ENCODE assay signal across 10 mouse cellular contexts in the genomic region with DNA sequence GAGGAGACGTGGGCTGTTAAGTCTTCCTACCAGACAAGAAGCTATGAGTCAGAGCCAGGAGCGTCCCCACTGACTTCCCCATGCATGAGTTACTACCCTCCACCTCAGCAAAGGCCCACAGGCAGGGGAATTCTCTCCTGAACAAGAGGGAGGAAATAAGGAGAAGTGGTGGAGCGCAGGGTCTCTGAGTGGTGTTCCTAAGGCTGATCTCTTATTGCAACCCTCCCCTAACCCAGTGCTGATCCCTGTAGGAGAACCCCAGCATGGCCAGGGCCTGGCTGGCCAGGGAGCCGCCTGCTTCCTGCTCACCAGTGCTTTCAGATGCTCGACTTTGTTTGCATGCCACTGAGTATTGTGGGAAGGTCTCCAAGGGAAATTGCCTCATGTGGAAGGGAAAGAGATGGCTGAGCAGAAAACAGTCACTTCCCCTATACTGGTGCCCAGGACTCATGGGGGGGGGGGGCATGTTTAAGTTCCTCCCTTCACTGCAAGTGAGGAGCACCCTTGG.
A peak's percentile ranks its signal among the peaks of the same experiment; 100 is the strongest.
DNase-seq lines count a peak whose midpoint lies in the region; ATAC-seq and TF ChIP-seq lines count a peak whose summit lies in the region.
"Had no signal": no experiment of that assay in that cellular context is flagged by ENCODE, and none has a peak within 500 bp of the region (broad histone marks: within the 10 kb centered on the region; RNA-seq: fewer than 3 reads in every experiment).

No protein-coding gene starts in this region.

- WGBS in kidney, embryonic 14.5 days, result 63% methylated on average over 5 of the region's 5 CpGs
- WGBS in kidney, postnatal 0 days, result 48% methylated on average over 5 of the region's 5 CpGs
- WGBS in macrophage (ENCODE audit: missing documents), result 3% methylated on average over 5 of the region's 5 CpGs
- WGBS in thymus, adult 2 months, result 64% methylated on average over 5 of the region's 5 CpGs

- H3K27me3 ChIP-seq in kidney, embryonic 14.5 days (ENCODE audit: control insufficient read depth, insufficient read depth, low read length), result no peaks in the 10 kb centered on the region
- H3K27me3 ChIP-seq in kidney, postnatal 0 days (ENCODE audit: insufficient read depth, low read length), result no peaks in the 10 kb centered on the region
- H3K27me3 ChIP-seq in thymus, adult 2 months (ENCODE audit: control insufficient read depth, insufficient read depth, low read length), result no peaks in the 10 kb centered on the region

- no peak for ATAC-seq in kidney, embryonic 14.5 days (ENCODE audit: low FRiP score, low TSS enrichment)
- peak; percentile 91 for ATAC-seq in granulocyte monocyte progenitor cell, adult 5-6 weeks (replicated peaks; ENCODE audit: poor library complexity, severe bottlenecking)
- no peak; the same call in 1 of the 2 replicates for ATAC-seq in kidney, postnatal 0 days (replicated peaks; ENCODE audit: low FRiP score, low read depth)
- ATAC-seq in erythroblast, adult 5-6 weeks (replicated peaks; ENCODE audit: low FRiP score, poor library complexity, severe bottlenecking), result no peak
- no peak for ATAC-seq in megakaryocyte-erythroid progenitor cell, adult 5-6 weeks (replicated peaks; ENCODE audit: low FRiP score, low TSS enrichment, poor library complexity, severe bottlenecking)

- 0 out of 2 replicates have a peak, but pooled peaks cover 3% of the 10 kb centered on the region for H3K9me3 ChIP-seq in kidney, embryonic 14.5 days (ENCODE audit: control insufficient read depth, low read length)
- no peaks in the 10 kb centered on the region for H3K9me3 ChIP-seq in kidney, postnatal 0 days (replicated peaks; ENCODE audit: low read length)

- no peaks in the 10 kb centered on the region for H3K36me3 ChIP-seq in kidney, embryonic 14.5 days (ENCODE audit: control insufficient read depth, insufficient read depth, low read length)
- H3K36me3 ChIP-seq in kidney, postnatal 0 days (ENCODE audit: insufficient read depth, low read length), result no peaks in the 10 kb centered on the region
- no peaks in the 10 kb centered on the region for H3K36me3 ChIP-seq in macrophage (ENCODE audit: inconsistent target)
- no peaks in the 10 kb centered on the region for H3K36me3 ChIP-seq in thymus, adult 2 months (ENCODE audit: control insufficient read depth, insufficient read depth, low read length)

- no peak overlapping the region for H3K27ac ChIP-seq in kidney, embryonic 14.5 days (ENCODE audit: low read depth, low read length)
- H3K27ac ChIP-seq in kidney, postnatal 0 days, result peak overlapping the region; percentile 60; the same call in 1 of the 2 replicates
- peak overlapping the region; percentile 94 for H3K27ac ChIP-seq in macrophage
- H3K27ac ChIP-seq in thymus, adult 2 months (ENCODE audit: control insufficient read depth, insufficient read depth, low read length), result no peak overlapping the region; the same call in 1 of the 2 replicates
- H3K27ac ChIP-seq: liver, embryonic 14.5 days had no signal

- H3K79me2 ChIP-seq in macrophage (ENCODE audit: inconsistent target), result no peaks in the 10 kb centered on the region

- no peaks in the 10 kb centered on the region for H3K4me1 ChIP-seq in kidney, embryonic 14.5 days (ENCODE audit: control insufficient read depth, insufficient read depth, low read length)
- peaks cover 5% of the 10 kb centered on the region; the same call in 1 of the 2 replicates for H3K4me1 ChIP-seq in kidney, postnatal 0 days (replicated peaks; ENCODE audit: insufficient read depth, low read length)
- H3K4me1 ChIP-seq in thymus, adult 2 months (replicated peaks; ENCODE audit: control insufficient read depth, insufficient read depth, low read length), result peaks cover 6% of the 10 kb centered on the region

- H3K4me3 ChIP-seq in kidney, embryonic 14.5 days (ENCODE audit: low read length), result no peak overlapping the region
- no peak overlapping the region for H3K4me3 ChIP-seq in kidney, postnatal 0 days (replicated peaks; ENCODE audit: low read depth, low read length)
- H3K4me3 ChIP-seq in macrophage (ENCODE audit: inconsistent target), result no peak overlapping the region
- H3K4me3 ChIP-seq in thymus, adult 2 months (ENCODE audit: control insufficient read depth, insufficient read depth, low read length), result no peak overlapping the region

- TF ChIP-seq POLR2A in thymus, adult 2 months (IDR thresholded peaks at IDR 0.05; ENCODE audit: control insufficient read depth, extremely low read depth, insufficient read depth, low read length, poor library complexity), result no peak

- DNase-seq in kidney, adult 8-10 months, result peak; percentile 32 to 33
- peak; percentile 51 for DNase-seq in kidney, postnatal 0 days (ENCODE audit: low spot score)
- DNase-seq in thymus, adult 2 months, result no peak
- DNase-seq: cerebellum, adult 11-12 months had no signal

- TF ChIP-seq CTCF in kidney, postnatal 0 days (IDR thresholded peaks at IDR 0.05; ENCODE audit: low read depth), result no peak
- no peak for TF ChIP-seq CTCF in thymus, adult 2 months (IDR thresholded peaks at IDR 0.05; ENCODE audit: borderline replicate concordance, control insufficient read depth, extremely low read depth, insufficient read depth, low read length, poor library complexity)

- no peak overlapping the region for H3K4me2 ChIP-seq in kidney, embryonic 14.5 days (replicated peaks; ENCODE audit: low read depth, low read length)
- H3K4me2 ChIP-seq in kidney, postnatal 0 days (ENCODE audit: low read length), result no peak overlapping the region

- no peak overlapping the region for H3K9ac ChIP-seq in kidney, embryonic 14.5 days (ENCODE audit: low read depth, low read length)
- H3K9ac ChIP-seq in kidney, postnatal 0 days (ENCODE audit: low read depth, low read length), result no peak overlapping the region
- H3K9ac ChIP-seq: liver, embryonic 14.5 days had no signal

Comparison
In these comparisons a context has a peak if more than half of its experiments do, and no peak if none do; other contexts are left out.
1. H3K27ac ChIP-seq: peak in kidney, postnatal 0 days (single experiment) and macrophage (single experiment); none in kidney, embryonic 14.5 days (single experiment) and thymus, adult 2 months (single experiment).